Mouse (Mus musculus) liver, embryonic 14.5 days (tissue): ENCODE results near the gene Ptgs1. TPM values are rescaled to one million over a fixed set of nuclear protein-coding genes. Genes with fewer than 3 reads are reported as not detected.

Experiments used
- ATAC-seq: fragments of 200-750 bp; cut with Nextera tagmentation; 2 replicates; pipeline ENCODE4 v1.8.0; 2017; ENCODE audit warnings: moderate number of reproducible peaks, mild to moderate bottlenecking, moderate library complexity; ENCODE audit not compliant: insufficient read depth
- DNase-seq, 3 experiments: peaks; one replicate each; pipeline ENCODE4 v3.0.0-alpha.2; 2012 to 2013; ENCODE audit warnings: low read depth in 3 of 3, low spot score in 3 of 3
- H3K27ac ChIP-seq: fragments of 300-500 bp; sonication (generic); 2 replicates; pipeline ENCODE4 v1.5.1; 2014; ENCODE audit warnings: moderate library complexity, mild to moderate bottlenecking, control low read depth, inconsistent platforms
- H3K27me3 ChIP-seq: fragments of 300-500 bp; sonication (generic); 2 replicates; pipeline ENCODE4 v1.6.1; 2014; ENCODE audit warnings: mild to moderate bottlenecking, low read length, moderate library complexity; ENCODE audit not compliant: control insufficient read depth, insufficient read depth
- H3K36me3 ChIP-seq: fragments of 300-500 bp; sonication (generic); replicated peaks from 2 replicates; pipeline ENCODE4 v1.6.1; 2014; ENCODE audit warnings: low read depth; ENCODE audit not compliant: control insufficient read depth, insufficient read depth
- H3K4me1 ChIP-seq, 2 experiments: fragments of 200-500 bp in 1 of 2; fragments of 300-500 bp in 1 of 2; sonication (generic) in 1 of 2; replicated peaks; 2 replicates each; pipeline ENCODE4 v1.6.1; 2012 to 2014; ENCODE audit warnings: antibody characterized with exemption in 1 of 2, inconsistent platforms in 1 of 2, low read length in 1 of 2; ENCODE audit not compliant: control insufficient read depth in 2 of 2, insufficient read depth in 2 of 2
- H3K4me2 ChIP-seq: fragments of 300-500 bp; sonication (generic); 2 replicates; pipeline ENCODE4 v1.6.1; 2014; ENCODE audit warnings: low read depth, mild to moderate bottlenecking, control low read depth, moderate library complexity
- H3K4me3 ChIP-seq, 2 experiments: fragments of 200-500 bp in 1 of 2; fragments of 300-500 bp in 1 of 2; sonication (generic) in 1 of 2; 2 replicates each; pipeline ENCODE4 v1.5.1; 2012 to 2014; ENCODE audit warnings: low read depth in 2 of 2, low read length in 2 of 2, mild to moderate bottlenecking in 2 of 2, control low read depth in 1 of 2, inconsistent platforms in 1 of 2, moderate library complexity in 1 of 2; ENCODE audit not compliant: insufficient read depth in 1 of 2
- H3K9ac ChIP-seq: fragments of 300-500 bp; sonication (generic); replicated peaks from 2 replicates; pipeline ENCODE4 v1.6.1; 2014; ENCODE audit warnings: mild to moderate bottlenecking, control low read depth, moderate library complexity
- H3K9me3 ChIP-seq: fragments of 300-500 bp; sonication (generic); 2 replicates; pipeline ENCODE4 v1.6.1; 2016; ENCODE audit warnings: low read length, mixed read lengths; ENCODE audit not compliant: control insufficient read depth
- CTCF ChIP-seq: IDR thresholded peaks from 2 replicates; pipeline ENCODE4 v1.5.1; 2016; ENCODE audit warnings: antibody characterized with exemption, low read depth, control low read depth
- EP300 ChIP-seq: IDR thresholded peaks from 2 replicates; pipeline ENCODE4 v1.6.1; 2016; ENCODE audit warnings: antibody characterized with exemption, low read depth
- WGBS: fragments of 180-500 bp; shearing (Covaris S2); extraction: QIAGEN DNeasy Blood & Tissue Kit; methylation state at CpG from one replicate; pipeline ENCODE4 v1.1.7; 2014; ENCODE audit not compliant: insufficient replicate concordance; 5-methylcytosine and 5-hydroxymethylcytosine counted together
- polyA plus RNA-seq, 2 experiments: library from polyadenylated mRNA; depleted of rRNA in 1 of 2; stranded (reverse) in 1 of 2; unstranded in 1 of 2; fragments of >200 nt; fragmentation: Nextera tagmentation in 1 of 2; extraction: Ambion mirVana in 1 of 2; gene quantifications; 2 replicates each; pipeline versions ENCODE4 v1.2.1 to v1.2.3; 2012 to 2014

Gene Ptgs1
- polyA plus RNA-seq, 2 experiments, result 9.9 to 16.4 TPM

GRCm38 (mm10) chr2:36243892-36244309 lies 13.7 kb downstream of the Ptgs1 start:
- TF ChIP-seq CTCF (no peak), EP300 (no peak)
- Histone ChIP-seq H3K9me3 (no peaks in the 10 kb centered on the region), H3K4me3 (no peak overlapping the region), H3K36me3 (no peaks in the 10 kb centered on the region), H3K4me2 (no peak overlapping the region), H3K27me3 (no peaks in the 10 kb centered on the region), H3K4me1 (no peaks in the 10 kb centered on the region; a peak in 1 of 4 replicates), H3K9ac (no peak overlapping the region), H3K27ac (no peak overlapping the region)
- WGBS, result 47% methylated on average over 5 of the region's 5 CpGs
- DNase-seq (no peak), ATAC-seq (no peak)

DNA sequence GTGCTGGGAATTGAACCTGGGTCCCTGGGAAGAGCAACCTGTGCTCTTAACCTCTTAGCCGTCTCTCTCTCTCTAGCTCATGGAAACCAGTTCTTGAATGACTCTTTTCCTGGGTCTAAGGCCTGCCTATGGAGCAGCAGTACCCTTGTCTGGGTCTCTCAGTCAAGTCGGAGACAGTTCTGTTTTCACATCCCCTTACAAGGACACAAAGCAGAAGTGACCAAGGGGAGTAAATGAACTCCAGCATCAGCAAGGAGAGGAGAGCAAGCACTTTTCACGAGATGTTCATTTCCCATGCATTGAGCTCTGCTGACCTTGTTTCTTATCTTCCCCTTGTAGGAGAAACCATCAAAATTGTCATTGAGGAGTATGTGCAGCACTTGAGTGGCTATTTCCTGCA lies 14.5 kb downstream of the Ptgs1 start:
- ATAC-seq (no peak), DNase-seq (no peak)
- Histone ChIP-seq H3K27ac (no peak overlapping the region), H3K4me1 (no peaks in the 10 kb centered on the region; a peak in 1 of 4 replicates), H3K36me3 (no peaks in the 10 kb centered on the region), H3K9ac (no peak overlapping the region), H3K4me3 (no peak overlapping the region), H3K9me3 (no peaks in the 10 kb centered on the region), H3K27me3 (no peaks in the 10 kb centered on the region), H3K4me2 (no peak overlapping the region)
- no peak for TF ChIP-seq CTCF
- no peak for TF ChIP-seq EP300
- WGBS, result 48% methylated on average over 3 of the region's 3 CpGs

DNA sequence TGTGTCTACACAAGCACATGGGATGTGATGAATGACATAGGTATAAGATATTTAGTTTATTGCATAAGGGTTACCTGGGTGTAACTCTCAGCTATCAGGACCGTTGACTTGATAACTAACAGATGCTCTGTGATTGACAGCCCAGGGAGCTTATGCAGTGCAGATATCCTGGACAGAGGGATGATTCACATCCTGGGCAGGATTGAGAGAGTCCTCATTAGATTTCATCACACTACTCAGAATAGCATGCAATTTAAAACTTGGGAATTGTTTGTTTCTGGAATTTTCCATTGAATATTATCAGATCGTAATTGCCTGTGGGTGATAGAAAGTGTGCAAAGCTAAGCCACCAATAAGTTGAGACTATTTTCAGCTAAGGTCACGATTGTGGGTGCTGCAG lies 17.7 kb downstream of the Ptgs1 start:
- DNase-seq (no peak), ATAC-seq (no peak)
- WGBS, result 55% methylated on average over 3 of the region's 3 CpGs
- no peak overlapping the region for H3K27ac ChIP-seq
- H3K4me1 ChIP-seq, result no peaks in the 10 kb centered on the region; a peak in 1 of 4 replicates
- no peaks in the 10 kb centered on the region for H3K36me3 ChIP-seq
- H3K9me3 ChIP-seq, result no peaks in the 10 kb centered on the region
- no peaks in the 10 kb centered on the region for H3K27me3 ChIP-seq
- H3K4me3 ChIP-seq, result no peak overlapping the region
- no peak overlapping the region for H3K9ac ChIP-seq
- TF ChIP-seq CTCF (no peak), EP300 (no peak)
- H3K4me2 ChIP-seq, result no peak overlapping the region

GRCm38 (mm10) chr2:36251156-36251555 lies 20.9 kb downstream of the Ptgs1 start:
- H3K4me2 ChIP-seq, result no peak overlapping the region
- no peak for DNase-seq
- H3K27ac ChIP-seq, result no peak overlapping the region
- no peak for TF ChIP-seq CTCF
- TF ChIP-seq EP300, result no peak
- no peaks in the 10 kb centered on the region for H3K27me3 ChIP-seq
- H3K4me1 ChIP-seq, result no peaks in the 10 kb centered on the region
- no peaks in the 10 kb centered on the region for H3K9me3 ChIP-seq
- 70% methylated on average over 8 of the region's 8 CpGs for WGBS
- ATAC-seq, result no peak
- no peaks in the 10 kb centered on the region for H3K36me3 ChIP-seq
- no peak overlapping the region for H3K4me3 ChIP-seq
- H3K9ac ChIP-seq, result no peak overlapping the region

GRCm38 (mm10) chr2:36252505-36252904 lies 22.3 kb downstream of the Ptgs1 start:
- Histone ChIP-seq H3K36me3 (no peaks in the 10 kb centered on the region), H3K27me3 (no peaks in the 10 kb centered on the region), H3K4me1 (no peaks in the 10 kb centered on the region), H3K9ac (no peak overlapping the region), H3K4me3 (no peak overlapping the region), H3K4me2 (no peak overlapping the region), H3K27ac (no peak overlapping the region), H3K9me3 (no peaks in the 10 kb centered on the region)
- DNase-seq (no peak), ATAC-seq (no peak)
- TF ChIP-seq EP300 (no peak), CTCF (no peak)
- 70% methylated on average over 4 of the region's 4 CpGs for WGBS

GRCm38 (mm10) chr2:36254445-36254844 lies 24.2 kb downstream of the Ptgs1 start:
- H3K36me3 ChIP-seq, result no peaks in the 10 kb centered on the region
- no peak for TF ChIP-seq EP300
- no peak for TF ChIP-seq CTCF
- no peak overlapping the region for H3K4me3 ChIP-seq
- ATAC-seq, result no peak
- no peak overlapping the region for H3K4me2 ChIP-seq
- H3K9ac ChIP-seq, result no peak overlapping the region
- no peak for DNase-seq
- 41% methylated on average over 2 of the region's 2 CpGs for WGBS
- no peaks in the 10 kb centered on the region for H3K9me3 ChIP-seq
- no peak overlapping the region for H3K27ac ChIP-seq
- H3K27me3 ChIP-seq, result no peaks in the 10 kb centered on the region
- H3K4me1 ChIP-seq, result no peaks in the 10 kb centered on the region
